Mouse (Mus musculus) testis, adult 2 months (tissue): Measurements from ENCODE around the gene Smagp. TPM values are rescaled to one million over a fixed set of nuclear protein-coding genes. Genes with fewer than 3 reads are reported as not detected.
A peak's percentile ranks its signal among the peaks of the same experiment; 100 is the strongest.

Experiments used
- H3K27ac ChIP-seq: fragments of 200-500 bp; 2 replicates; pipeline ENCODE4 v1.5.1; 2012; ENCODE audit warnings: low read depth, low read length; ENCODE audit not compliant: control insufficient read depth, insufficient read depth
- H3K27me3 ChIP-seq: fragments of 200-500 bp; 2 replicates; pipeline ENCODE4 v1.6.1; 2012; ENCODE audit warnings: mild to moderate bottlenecking, low read length, moderate library complexity; ENCODE audit not compliant: control insufficient read depth, insufficient read depth
- H3K36me3 ChIP-seq: fragments of 200-500 bp; 2 replicates; pipeline ENCODE4 v1.6.1; 2012; ENCODE audit warnings: mild to moderate bottlenecking, low read length; ENCODE audit not compliant: control insufficient read depth, insufficient read depth
- H3K4me1 ChIP-seq: fragments of 200-500 bp; 2 replicates; pipeline ENCODE4 v1.6.1; 2012; ENCODE audit warnings: low read length; ENCODE audit not compliant: control insufficient read depth, insufficient read depth
- H3K4me3 ChIP-seq: fragments of 200-500 bp; 2 replicates; pipeline ENCODE4 v1.5.1; 2012; ENCODE audit warnings: low read depth, mild to moderate bottlenecking, low read length, moderate library complexity, mixed read lengths; ENCODE audit not compliant: control insufficient read depth
- CTCF ChIP-seq: fragments of 200-500 bp; IDR thresholded peaks from 2 replicates; pipeline ENCODE4 v1.5.1; 2012; ENCODE audit warnings: low read depth, mild to moderate bottlenecking, inconsistent platforms, low read length, moderate library complexity; ENCODE audit not compliant: control insufficient read depth, insufficient read depth, insufficient replicate concordance
- POLR2A ChIP-seq: fragments of 200-500 bp; IDR thresholded peaks from 2 replicates; pipeline ENCODE4 v1.6.1; 2012; ENCODE audit warnings: low read depth, mild to moderate bottlenecking, inconsistent platforms, low read length, moderate library complexity; ENCODE audit not compliant: control insufficient read depth
- polyA plus RNA-seq: library from polyadenylated mRNA; depleted of rRNA; stranded (reverse); fragments of >200 nt; gene quantifications from 2 replicates; pipeline ENCODE4 v1.2.3, GENCODE M21; 2012

Gene Smagp
- polyA plus RNA-seq, 1 experiment = 3.6 TPM

GRCm38 (mm10) chr15:100670833-100671232, 34.1 kb upstream of the Smagp start:
- peaks cover 10% of the 10 kb centered on the region for H3K4me1 ChIP-seq
- TF ChIP-seq CTCF = no peak
- TF ChIP-seq POLR2A = no peak
- no peak overlapping the region for H3K27ac ChIP-seq
- no peaks in the 10 kb centered on the region for H3K27me3 ChIP-seq
- no peak overlapping the region for H3K4me3 ChIP-seq
- no peaks in the 10 kb centered on the region for H3K36me3 ChIP-seq

- Histone ChIP-seq H3K27ac (no peak overlapping the region), H3K36me3 (no peaks in the 10 kb centered on the region), H3K4me3 (peak overlapping the region; percentile 92), H3K4me1 (peaks cover 10% of the 10 kb centered on the region), H3K27me3 (no peaks in the 10 kb centered on the region)
- TF ChIP-seq CTCF = no peak
- TF ChIP-seq POLR2A = no peak
These were observed 33.3 kb upstream of the Smagp start for GRCm38 (mm10) chr15:100670004-100670403.

- H3K27ac ChIP-seq = peak within 1 kb of the TSS; percentile 57
- no peaks in the 10 kb centered on the region for H3K36me3 ChIP-seq
- peak; percentile 79 for TF ChIP-seq POLR2A
- TF ChIP-seq CTCF = no peak
- no peaks in the 10 kb centered on the region for H3K27me3 ChIP-seq
- H3K4me3 ChIP-seq = peak within 1 kb of the TSS; percentile 92
- H3K4me1 ChIP-seq = peaks cover 10% of the 10 kb centered on the region
These were observed 32.6 kb upstream of the Smagp start, which contains the start of gene Bin2 for GRCm38 (mm10) chr15:100669337-100669736. TSS of gene Bin2 (minus strand) at chr15:100669553.

GRCm38 (mm10) chr15:100667871-100668545, 31.3 kb upstream of the Smagp start:
- H3K27me3 ChIP-seq = no peaks in the 10 kb centered on the region
- H3K4me1 ChIP-seq = peaks cover 10% of the 10 kb centered on the region
- H3K36me3 ChIP-seq = no peaks in the 10 kb centered on the region
- peak overlapping the region; percentile 34; the same call in 1 of the 2 replicates for H3K4me3 ChIP-seq
- no peak for TF ChIP-seq POLR2A
- no peak for TF ChIP-seq CTCF
- H3K27ac ChIP-seq = no peak overlapping the region

- H3K27ac ChIP-seq = no peak overlapping the region
- no peaks in the 10 kb centered on the region for H3K36me3 ChIP-seq
- no peak for TF ChIP-seq CTCF
- no peak for TF ChIP-seq POLR2A
These were observed 30.7 kb upstream of the Smagp start for GRCm38 (mm10) chr15:100667420-100667819.

GRCm38 (mm10) chr15:100666851-100667250, 30.1 kb upstream of the Smagp start:
- H3K27ac ChIP-seq = no peak overlapping the region

More at GRCm38 (mm10) chr15:100667420-100667819, 30.7 kb upstream of the Smagp start:
- Histone ChIP-seq H3K4me3 (no peak overlapping the region), H3K4me1 (peaks cover 10% of the 10 kb centered on the region), H3K27me3 (no peaks in the 10 kb centered on the region)

GRCm38 (mm10) chr15:100666219-100666696, 29.5 kb upstream of the Smagp start:
- no peak overlapping the region for H3K27ac ChIP-seq

More at GRCm38 (mm10) chr15:100666851-100667250, 30.1 kb upstream of the Smagp start:
- no peak for TF ChIP-seq CTCF
- TF ChIP-seq POLR2A = no peak
- Histone ChIP-seq H3K27me3 (no peaks in the 10 kb centered on the region), H3K4me3 (no peak overlapping the region), H3K4me1 (peaks cover 10% of the 10 kb centered on the region), H3K36me3 (no peaks in the 10 kb centered on the region)

More at GRCm38 (mm10) chr15:100666219-100666696, 29.5 kb upstream of the Smagp start:
- no peak for TF ChIP-seq POLR2A
- no peak for TF ChIP-seq CTCF
- no peak overlapping the region for H3K4me3 ChIP-seq
- no peaks in the 10 kb centered on the region for H3K36me3 ChIP-seq
- H3K27me3 ChIP-seq = no peaks in the 10 kb centered on the region
- H3K4me1 ChIP-seq = peaks cover 10% of the 10 kb centered on the region
